Mouse (Mus musculus) liver, postnatal 0 days (tissue): ENCODE measurements around the gene Mdga1. TPM values are rescaled to one million over a fixed set of nuclear protein-coding genes. Genes with fewer than 3 reads are reported as not detected.

ENCODE experiments used
- ATAC-seq: fragments of 200-750 bp; cut with Nextera tagmentation; 2 replicates; pipeline ENCODE4 v1.8.0; 2017; ENCODE audit warnings: mild to moderate bottlenecking, moderate library complexity
- DNase-seq: peaks from one replicate; pipeline ENCODE4 v3.0.0-alpha.2; 2016
- H3K27ac ChIP-seq: fragments of 300-500 bp; sonication (generic); 2 replicates; pipeline ENCODE4 v1.5.1; 2014; ENCODE audit warnings: antibody characterized with exemption, moderate library complexity, mild to moderate bottlenecking, low read depth
- H3K27me3 ChIP-seq: fragments of 300-500 bp; sonication (generic); 2 replicates; pipeline ENCODE4 v1.6.1; 2014; ENCODE audit warnings: low read length, control low read depth, mixed read lengths; ENCODE audit not compliant: insufficient read depth
- H3K36me3 ChIP-seq: fragments of 300-500 bp; sonication (generic); replicated peaks from 2 replicates; pipeline ENCODE4 v1.6.1; 2014; ENCODE audit warnings: mild to moderate bottlenecking, control low read depth, low read length, moderate library complexity, mixed read lengths; ENCODE audit not compliant: insufficient read depth
- H3K4me1 ChIP-seq: fragments of 300-500 bp; sonication (generic); 2 replicates; pipeline ENCODE4 v1.6.1; 2014; ENCODE audit warnings: antibody characterized with exemption, mild to moderate bottlenecking, control low read depth; ENCODE audit not compliant: insufficient read depth
- H3K4me2 ChIP-seq: fragments of 300-500 bp; sonication (generic); 2 replicates; pipeline ENCODE4 v1.6.1; 2014; ENCODE audit warnings: low read depth, mild to moderate bottlenecking, low read length, moderate library complexity, mixed read lengths
- H3K4me3 ChIP-seq: fragments of 300-500 bp; sonication (generic); 2 replicates; pipeline ENCODE4 v1.5.1; 2014; ENCODE audit warnings: low read depth, low read length
- H3K9ac ChIP-seq: fragments of 300-500 bp; sonication (generic); replicated peaks from 2 replicates; pipeline ENCODE4 v1.6.1; 2014; ENCODE audit warnings: mild to moderate bottlenecking, moderate library complexity
- H3K9me3 ChIP-seq: fragments of 300-500 bp; sonication (generic); 2 replicates; pipeline ENCODE4 v1.6.1; 2016; ENCODE audit warnings: mild to moderate bottlenecking, control low read depth, low read length, mixed read lengths
- CTCF ChIP-seq: sonication (generic); IDR thresholded peaks from 2 replicates; pipeline ENCODE4 v1.5.1; 2016; ENCODE audit warnings: antibody characterized with exemption, low read depth
- EP300 ChIP-seq: IDR thresholded peaks from 2 replicates; pipeline ENCODE4 v1.6.1; 2016; ENCODE audit warnings: antibody characterized with exemption, low read depth, mild to moderate bottlenecking
- WGBS: fragments of 180-500 bp; shearing (Covaris S2); extraction: QIAGEN DNeasy Blood & Tissue Kit; methylation state at CpG from one replicate; pipeline ENCODE4 v1.1.7; 2014; ENCODE audit not compliant: insufficient replicate concordance; 5-methylcytosine and 5-hydroxymethylcytosine counted together
- polyA plus RNA-seq: library from polyadenylated mRNA; unstranded; fragments of >200 nt; fragmentation: Nextera tagmentation; extraction: Ambion mirVana; gene quantifications from 2 replicates; pipeline ENCODE4 v1.2.1, GENCODE M21; 2015

The Mdga1 gene
- polyA plus RNA-seq, 1 experiment from 2014 or later = 2.0 TPM

DNA sequence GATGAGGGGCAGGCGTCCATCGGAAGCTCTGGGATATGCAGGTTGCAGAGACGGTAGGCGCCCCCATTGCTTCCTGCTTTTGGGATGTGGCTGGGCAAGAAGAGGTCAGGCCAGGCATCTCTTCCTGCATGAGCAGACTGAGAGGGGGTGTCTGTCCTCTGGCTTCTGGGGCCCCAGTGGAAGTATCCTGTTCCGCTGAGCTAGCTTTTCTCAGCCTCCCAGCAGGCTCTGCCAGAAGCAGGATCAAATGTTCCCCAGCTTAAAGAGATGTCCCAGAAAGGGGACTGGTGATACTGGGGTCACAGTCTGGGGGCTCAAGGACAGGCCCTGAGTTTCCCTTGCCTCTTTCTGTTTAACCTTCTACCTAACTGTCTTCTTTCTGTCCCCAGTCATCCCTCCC, 74.3 kb downstream of the Mdga1 start:
- Histone ChIP-seq H3K27ac (no peak overlapping the region), H3K4me3 (no peak overlapping the region), H3K4me1 (no peaks in the 10 kb centered on the region), H3K9ac (no peak overlapping the region), H3K27me3 (peaks cover 12% of the 10 kb centered on the region), H3K9me3 (no peaks in the 10 kb centered on the region; the same call in 1 of the 2 replicates), H3K4me2 (no peak overlapping the region), H3K36me3 (no peaks in the 10 kb centered on the region)
- TF ChIP-seq EP300 (no peak), CTCF (no peak)
- 70% methylated on average over 5 of the region's 5 CpGs for WGBS
- DNase-seq (no peak), ATAC-seq (no peak)

GRCm38 (mm10) chr17:29894965-29895364, 74.9 kb downstream of the Mdga1 start:
- no peaks in the 10 kb centered on the region; the same call in 1 of the 2 replicates for H3K4me1 ChIP-seq
- TF ChIP-seq CTCF = no peak
- TF ChIP-seq EP300 = no peak
- H3K4me2 ChIP-seq = no peak overlapping the region
- WGBS = 86% methylated on average over 5 of the region's 5 CpGs
- H3K9me3 ChIP-seq = no peaks in the 10 kb centered on the region; the same call in 1 of the 2 replicates
- DNase-seq (no peak), ATAC-seq (no peak)
- no peak overlapping the region for H3K4me3 ChIP-seq
- no peak overlapping the region for H3K9ac ChIP-seq
- no peaks in the 10 kb centered on the region for H3K36me3 ChIP-seq
- no peak overlapping the region for H3K27ac ChIP-seq
- H3K27me3 ChIP-seq = peaks cover 18% of the 10 kb centered on the region

GRCm38 (mm10) chr17:29890451-29891110, 79.3 kb downstream of the Mdga1 start:
- Histone ChIP-seq H3K9ac (no peak overlapping the region), H3K27me3 (peaks cover 62% of the 10 kb centered on the region), H3K4me1 (peaks cover 26% of the 10 kb centered on the region), H3K27ac (no peak overlapping the region), H3K4me2 (no peak overlapping the region), H3K4me3 (no peak overlapping the region), H3K36me3 (no peaks in the 10 kb centered on the region), H3K9me3 (no peaks in the 10 kb centered on the region; the same call in 1 of the 2 replicates)
- WGBS = 55% methylated on average over 7 of the region's 7 CpGs
- no peak for DNase-seq
- no peak for TF ChIP-seq EP300
- TF ChIP-seq CTCF = no peak
- ATAC-seq = no peak

DNA sequence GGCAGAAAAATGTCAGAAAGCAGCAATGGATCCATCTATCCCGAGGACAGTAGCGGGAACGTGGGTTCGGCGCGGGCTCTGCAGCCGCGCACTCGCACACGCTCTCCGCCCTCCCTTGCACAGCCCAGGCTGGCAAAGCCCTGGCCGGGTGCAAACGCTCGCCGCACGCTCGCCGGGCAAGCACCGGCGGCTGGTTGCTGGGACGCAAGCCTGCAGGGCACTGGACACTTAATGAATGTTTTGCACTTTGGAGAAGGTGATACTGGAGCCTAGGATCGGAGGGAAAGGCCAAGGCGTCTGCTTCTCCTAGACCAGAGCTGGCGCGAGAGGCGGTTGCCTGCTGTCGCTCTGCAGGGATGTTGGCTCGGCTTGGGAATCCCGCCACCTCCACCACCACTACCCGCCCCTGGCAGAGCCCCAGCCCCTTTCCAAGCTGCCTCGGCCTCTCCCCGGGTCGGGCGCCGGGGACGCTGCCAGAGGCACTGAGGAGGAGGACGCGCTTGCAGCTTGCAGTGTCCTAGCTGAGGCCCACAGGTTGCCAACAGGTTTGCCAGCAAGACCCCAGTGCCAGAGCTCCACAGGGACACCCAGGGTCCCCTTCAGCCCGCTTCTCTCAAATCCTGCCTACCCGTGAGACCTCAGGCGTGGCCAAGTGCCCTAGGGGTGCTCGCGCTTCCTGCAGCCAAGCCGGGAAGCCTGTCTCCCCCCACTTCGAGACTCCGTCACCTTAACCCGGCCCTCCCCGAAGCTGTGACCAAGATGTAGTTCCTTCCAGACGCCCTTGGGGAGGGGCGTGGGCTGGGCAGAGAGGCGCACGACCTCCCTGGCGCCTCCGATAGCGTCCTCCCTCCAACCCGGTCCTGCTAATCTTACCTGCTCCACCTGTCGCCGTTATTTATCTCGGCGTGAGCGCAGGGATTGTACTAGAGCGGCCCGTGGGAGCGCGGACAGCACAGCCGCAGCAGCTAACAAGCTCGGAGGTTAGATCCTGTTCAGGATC, 80.6 kb downstream of the Mdga1 start:
- WGBS = 1% methylated on average over 63 of the region's 67 CpGs
- Histone ChIP-seq H3K9ac (0 out of 2 replicates have a peak overlapping the region, but pooled peaks have one; percentile 16), H3K4me3 (peak overlapping the region; percentile 58), H3K4me1 (peaks cover 26% of the 10 kb centered on the region), H3K36me3 (no peaks in the 10 kb centered on the region), H3K4me2 (peak overlapping the region; percentile 96), H3K27ac (no peak overlapping the region), H3K9me3 (no peaks in the 10 kb centered on the region; the same call in 1 of the 2 replicates), H3K27me3 (peaks cover 69% of the 10 kb centered on the region)
- TF ChIP-seq EP300 (peak; percentile 85), CTCF (no peak)
- ATAC-seq (peak; percentile 60), DNase-seq (peak; percentile 50)

DNA sequence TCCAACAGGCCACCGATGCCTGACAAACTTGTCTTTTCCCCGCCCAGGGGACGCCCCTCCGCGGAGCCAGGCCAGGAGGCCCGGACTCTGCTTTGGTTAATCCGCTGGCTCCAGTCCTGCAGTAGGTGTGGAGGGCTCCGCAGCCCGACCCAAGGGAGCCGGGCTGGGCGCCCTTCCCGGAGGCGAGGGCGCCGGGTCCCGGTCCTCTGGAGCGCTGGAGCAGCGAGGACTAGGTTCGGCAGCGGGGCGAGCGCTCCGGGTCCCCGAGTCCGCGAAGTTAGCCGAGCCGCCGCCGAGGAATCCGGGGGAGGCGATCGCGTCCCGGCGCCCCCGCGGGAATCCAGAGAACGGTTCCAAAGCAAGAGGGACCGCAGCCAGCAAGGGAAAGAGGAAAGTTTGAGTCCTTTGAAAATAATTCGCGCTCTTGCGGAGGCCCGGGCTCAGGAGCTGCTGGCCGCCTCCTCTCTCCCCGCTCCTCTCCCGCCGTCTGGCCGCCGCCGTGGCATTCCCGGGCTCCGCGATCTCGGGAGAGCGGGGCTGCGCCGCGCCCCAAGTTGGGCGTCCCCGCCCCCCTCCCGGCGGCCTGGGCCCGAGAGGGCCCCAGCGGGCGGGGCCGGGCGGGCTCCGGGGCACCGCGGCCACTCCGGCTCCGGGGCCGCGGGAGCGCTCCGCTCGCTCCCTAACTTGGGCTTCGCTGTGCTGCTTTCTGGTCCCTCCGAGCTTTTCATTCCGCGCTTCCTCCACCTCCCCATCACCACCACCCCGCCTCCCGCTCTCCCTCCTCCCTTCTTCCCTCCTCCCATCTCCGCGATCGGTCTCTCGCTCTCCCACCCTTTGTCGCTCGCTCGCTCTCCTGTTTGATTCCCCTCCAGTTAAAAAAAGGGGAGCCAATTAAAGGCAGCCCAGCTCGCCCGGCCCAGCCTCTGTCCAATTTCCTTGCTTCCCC, 81.7 kb downstream of the Mdga1 start:
- under 1% methylated on average over 83 of the region's 93 CpGs for WGBS
- DNase-seq (peak; percentile 48), ATAC-seq (peak; percentile 43)
- Histone ChIP-seq H3K27me3 (peaks cover 77% of the 10 kb centered on the region), H3K4me1 (peaks cover 26% of the 10 kb centered on the region), H3K4me3 (peak overlapping the region; percentile 58), H3K4me2 (peak overlapping the region; percentile 96), H3K27ac (no peak overlapping the region), H3K36me3 (no peaks in the 10 kb centered on the region), H3K9me3 (no peaks in the 10 kb centered on the region; the same call in 1 of the 2 replicates), H3K9ac (peak overlapping the region; percentile 56)
- TF ChIP-seq CTCF = no peak
- no peak for TF ChIP-seq EP300
